Mouse (Mus musculus) midbrain, embryonic 12.5 days (tissue): ENCODE data around the gene Il27ra. TPM values are rescaled to one million over a fixed set of nuclear protein-coding genes. Genes with fewer than 3 reads are reported as not detected.

Source experiments
- ATAC-seq: fragments of 200-750 bp; cut with Nextera tagmentation; 2 replicates; pipeline ENCODE4 v1.8.0; 2017; ENCODE audit warnings: low read depth, moderate TSS enrichment, moderate library complexity; ENCODE audit not compliant: low FRiP score
- H3K27ac ChIP-seq: fragments of 300-500 bp; sonication (generic); replicated peaks from 2 replicates; pipeline ENCODE4 v1.5.1; 2016; ENCODE audit warnings: mild to moderate bottlenecking
- H3K27me3 ChIP-seq: fragments of 300-500 bp; sonication (generic); 2 replicates; pipeline ENCODE4 v1.6.1; 2016; ENCODE audit warnings: mild to moderate bottlenecking
- H3K36me3 ChIP-seq: fragments of 300-500 bp; sonication (generic); 2 replicates; pipeline ENCODE4 v1.6.1; 2016
- H3K4me1 ChIP-seq: fragments of 300-500 bp; sonication (generic); 2 replicates; pipeline ENCODE4 v1.6.1; 2016
- H3K4me2 ChIP-seq: fragments of 300-500 bp; sonication (generic); replicated peaks from 2 replicates; pipeline ENCODE4 v1.6.1; 2016; ENCODE audit warnings: mild to moderate bottlenecking, moderate library complexity
- H3K4me3 ChIP-seq: fragments of 300-500 bp; sonication (generic); 2 replicates; pipeline ENCODE4 v1.5.1; 2016; ENCODE audit warnings: mild to moderate bottlenecking
- H3K9ac ChIP-seq: fragments of 300-500 bp; sonication (generic); replicated peaks from 2 replicates; pipeline ENCODE4 v1.6.1; 2016; ENCODE audit warnings: mild to moderate bottlenecking, moderate library complexity
- H3K9me3 ChIP-seq: fragments of 300-500 bp; sonication (generic); 2 replicates; pipeline ENCODE4 v1.6.1; 2016; ENCODE audit warnings: mild to moderate bottlenecking
- WGBS: fragments of 180-500 bp; shearing (Covaris S2); methylation state at CpG from one replicate; pipeline ENCODE4 v1.1.7; 2016; 5-methylcytosine and 5-hydroxymethylcytosine counted together
- microRNA counts: library from miRNA; unstranded; fragments of <30 nt; microRNA quantifications from one replicate; lab custom pipeline; 2017
- microRNA-seq: library from miRNA; unstranded; fragments of <30 nt; microRNA quantifications from one replicate; pipeline ENCODE4, GENCODE M21; 2017
- polyA plus RNA-seq: library from polyadenylated mRNA; unstranded; fragments of >200 nt; fragmentation: Nextera tagmentation; extraction: Ambion mirVana; gene quantifications from 2 replicates; pipeline ENCODE4 v1.2.1, GENCODE M21; 2016

Gene Il27ra
- polyA plus RNA-seq, 1 experiment from 2014 or later, result 0.52 TPM

- H3K27me3 ChIP-seq, result no peaks in the 10 kb centered on the region
These were observed 59.9 kb downstream of the Il27ra start for GRCm38 (mm10) chr8:83982449-83982848.

GRCm38 (mm10) chr8:83981533-83981932 lies 60.9 kb downstream of the Il27ra start:
- no peaks in the 10 kb centered on the region for H3K9me3 ChIP-seq
- no peaks in the 10 kb centered on the region for H3K27me3 ChIP-seq
- no peak overlapping the region for H3K9ac ChIP-seq
- no peak overlapping the region for H3K4me2 ChIP-seq
- ATAC-seq, result no peak
- H3K4me3 ChIP-seq, result no peak overlapping the region
- no peak overlapping the region for H3K27ac ChIP-seq
- peaks cover 15% of the 10 kb centered on the region for H3K4me1 ChIP-seq
- peaks cover 60% of the 10 kb centered on the region for H3K36me3 ChIP-seq
- 94% methylated on average over 7 of the region's 7 CpGs for WGBS

More at GRCm38 (mm10) chr8:83982449-83982848, 59.9 kb downstream of the Il27ra start:
- Histone ChIP-seq H3K4me1 (peaks cover 8% of the 10 kb centered on the region), H3K36me3 (peaks cover 69% of the 10 kb centered on the region), H3K9me3 (no peaks in the 10 kb centered on the region), H3K27ac (no peak overlapping the region), H3K9ac (no peak overlapping the region), H3K4me2 (no peak overlapping the region), H3K4me3 (no peak overlapping the region)
- ATAC-seq, result no peak
- WGBS, result 93% methylated on average over 4 of the region's 4 CpGs

- no peaks in the 10 kb centered on the region for H3K27me3 ChIP-seq
- H3K9ac ChIP-seq, result no peak overlapping the region
- peaks cover 53% of the 10 kb centered on the region for H3K36me3 ChIP-seq
- WGBS, result 90% methylated on average over 8 of the region's 8 CpGs
- H3K4me1 ChIP-seq, result peaks cover 15% of the 10 kb centered on the region
- H3K27ac ChIP-seq, result no peak overlapping the region
- no peak overlapping the region for H3K4me2 ChIP-seq
- no peak for ATAC-seq
- H3K4me3 ChIP-seq, result no peak overlapping the region
- H3K9me3 ChIP-seq, result no peaks in the 10 kb centered on the region
These were observed 61.5 kb downstream of the Il27ra start for GRCm38 (mm10) chr8:83980845-83981244.

MicroRNAs within 50 kb of the gene (microRNA counts, 519-probe panel; counts per million panel counts)
- microRNA mmu-miR-1199 (lab: Ali Mortazavi, UCI) (not detected), microRNA mmu-miR-709 (lab: Ali Mortazavi, UCI) (not detected)

Small RNAs within 50 kb of the gene (microRNA-seq; reads per million reads assigned to microRNA genes)
- gene Mir1199 (not detected), gene Mir709 (not detected), gene Mir8111 (1.6 reads per million)

Other genes starting within 250 kb of the Il27ra start
- 30.2 and 30.4 TPM in 2 replicates for gene Adgrl1, start 142.5 kb downstream of the Il27ra start, polyA plus RNA-seq
- gene Gm10644, start 87.4 kb downstream of the Il27ra start, polyA plus RNA-seq, result 0.76 and 0.88 TPM in 2 replicates
- gene Asf1b, start 87.1 kb downstream of the Il27ra start, polyA plus RNA-seq, result 58.8 and 62.8 TPM in 2 replicates
- 193 and 207 TPM in 2 replicates for gene Prkaca, start 69.6 kb downstream of the Il27ra start, polyA plus RNA-seq
- gene Samd1, start 44.9 kb downstream of the Il27ra start, polyA plus RNA-seq, result 7.7 and 9.7 TPM in 2 replicates
- 0.89 and 1.1 TPM in 2 replicates for gene 1700067K01Rik, start 41.1 kb downstream of the Il27ra start, polyA plus RNA-seq
- gene 2210011C24Rik, start 30.4 kb downstream of the Il27ra start, polyA plus RNA-seq, result not detected in 2 replicates
- gene Palm3, start 21.1 kb downstream of the Il27ra start, polyA plus RNA-seq, result 3.5 and 3.9 TPM in 2 replicates
- gene Rln3, start 2.4 kb upstream of the Il27ra start, polyA plus RNA-seq, result not detected in 2 replicates
- 1.5 and 1.6 TPM in 2 replicates for gene Gm10643, start 22.5 kb upstream of the Il27ra start, polyA plus RNA-seq
- gene Rfx1, start 24.2 kb upstream of the Il27ra start, polyA plus RNA-seq, result 9.3 and 10.0 TPM in 2 replicates
- gene Dcaf15, start 62.2 kb upstream of the Il27ra start, polyA plus RNA-seq, result 20.5 and 22.1 TPM in 2 replicates
- 0.46 and 0.51 TPM in 2 replicates for gene Podnl1, start 83.4 kb upstream of the Il27ra start, polyA plus RNA-seq
- 19.0 and 19.5 TPM in 2 replicates for gene Cc2d1a, start 105.3 kb upstream of the Il27ra start, polyA plus RNA-seq
- 2.4 TPM in 2 replicates for gene 4930432K21Rik, start 105.4 kb upstream of the Il27ra start, polyA plus RNA-seq
- gene Nanos3, start 142.6 kb upstream of the Il27ra start, polyA plus RNA-seq, result 4.5 and 8.3 TPM in 2 replicates
- gene Zswim4, start 194.5 kb upstream of the Il27ra start, polyA plus RNA-seq, result 55.3 and 55.7 TPM in 2 replicates
- gene D8Ertd738e, start 207.1 kb upstream of the Il27ra start, polyA plus RNA-seq, result 268 TPM in 2 replicates
- gene Mri1, start 214.7 kb upstream of the Il27ra start, polyA plus RNA-seq, result 61.0 and 63.6 TPM in 2 replicates
- 24.3 and 25.1 TPM in 2 replicates for gene Ccdc130, start 227.8 kb upstream of the Il27ra start, polyA plus RNA-seq